Mouse (Mus musculus) WW6 (cell line): ENCODE measurements around the gene Slc22a17.

Source experiments
- DNase-seq: peaks from one replicate; pipeline ENCODE4 v3.0.0-alpha.2; 2013; ENCODE audit warnings: low read depth, low spot score

Slc22a17 gene

DNA sequence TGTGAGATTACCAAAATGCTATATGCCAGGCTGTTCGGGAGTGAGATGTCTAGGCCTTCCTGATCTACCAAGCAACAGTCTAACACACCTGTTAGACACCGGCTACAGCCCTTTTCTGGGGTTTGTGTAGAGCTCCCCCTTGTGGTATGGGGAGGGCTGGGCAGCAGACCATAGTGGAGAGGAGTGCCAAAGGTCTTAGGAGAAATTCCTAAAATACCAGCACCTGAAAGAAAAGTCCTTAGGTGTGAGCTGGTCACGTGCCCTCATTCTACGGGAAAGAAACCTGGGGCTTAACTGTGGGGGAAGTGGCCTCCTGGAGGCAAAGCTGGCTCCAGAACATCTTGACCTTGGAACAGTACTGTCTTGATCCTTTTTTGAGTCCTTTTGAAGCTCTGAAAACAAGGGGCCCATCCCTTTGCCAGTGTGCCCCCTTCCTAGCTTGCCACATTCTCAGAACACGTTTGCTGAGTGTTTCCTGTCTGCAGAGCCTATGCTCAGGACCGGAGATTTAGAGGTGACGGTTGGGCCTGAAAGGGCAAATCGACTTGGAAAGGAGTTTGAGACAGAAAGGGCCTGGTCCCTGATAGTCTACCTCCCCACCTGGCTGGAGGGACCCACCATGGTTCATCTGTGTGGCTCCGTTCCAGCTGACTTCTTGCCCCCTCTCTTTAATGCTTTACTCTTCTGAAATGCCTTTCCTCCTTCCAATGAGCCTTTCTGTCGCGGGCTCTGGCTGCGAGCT, 26.7 kb upstream of the Slc22a17 start:
- no peak for DNase-seq

DNA sequence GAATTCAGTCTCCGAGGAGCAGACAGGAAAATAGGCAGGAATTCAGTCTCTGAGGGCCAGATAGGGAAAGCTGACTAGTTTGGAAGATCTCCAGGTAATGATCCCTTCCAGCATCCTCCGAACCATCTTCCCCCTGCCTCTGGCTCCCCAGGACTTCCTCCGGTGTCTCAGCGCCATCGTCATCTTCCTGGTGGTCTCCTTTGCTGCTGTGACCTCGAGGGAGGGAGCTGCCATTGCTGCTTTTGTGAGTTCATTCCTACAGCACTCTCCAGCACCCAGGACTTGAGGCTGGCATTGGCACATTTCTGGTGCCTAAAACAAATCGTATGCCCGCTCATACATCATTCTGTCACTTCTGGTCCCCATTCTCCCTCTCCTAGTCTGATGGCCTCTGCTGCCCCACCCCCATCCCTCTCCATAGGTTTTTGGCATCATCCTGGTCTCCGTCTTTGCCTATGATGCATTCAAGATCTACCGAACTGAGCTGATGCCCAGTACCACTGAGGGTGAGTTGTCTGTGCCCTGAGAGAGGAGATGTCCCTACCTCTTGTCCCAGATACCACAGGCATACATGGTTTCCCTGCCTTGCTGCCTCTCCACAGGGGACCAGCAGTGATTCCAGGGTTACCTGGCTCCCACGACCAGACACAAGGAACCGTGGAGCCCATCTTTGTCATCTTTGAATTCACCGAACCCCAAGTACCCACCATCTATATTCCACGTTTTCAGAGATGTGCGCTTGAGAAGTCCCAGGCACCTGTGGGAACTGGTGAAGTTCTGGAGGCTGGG, 25.7 kb upstream of the Slc22a17 start:
- DNase-seq: no peak

DNA sequence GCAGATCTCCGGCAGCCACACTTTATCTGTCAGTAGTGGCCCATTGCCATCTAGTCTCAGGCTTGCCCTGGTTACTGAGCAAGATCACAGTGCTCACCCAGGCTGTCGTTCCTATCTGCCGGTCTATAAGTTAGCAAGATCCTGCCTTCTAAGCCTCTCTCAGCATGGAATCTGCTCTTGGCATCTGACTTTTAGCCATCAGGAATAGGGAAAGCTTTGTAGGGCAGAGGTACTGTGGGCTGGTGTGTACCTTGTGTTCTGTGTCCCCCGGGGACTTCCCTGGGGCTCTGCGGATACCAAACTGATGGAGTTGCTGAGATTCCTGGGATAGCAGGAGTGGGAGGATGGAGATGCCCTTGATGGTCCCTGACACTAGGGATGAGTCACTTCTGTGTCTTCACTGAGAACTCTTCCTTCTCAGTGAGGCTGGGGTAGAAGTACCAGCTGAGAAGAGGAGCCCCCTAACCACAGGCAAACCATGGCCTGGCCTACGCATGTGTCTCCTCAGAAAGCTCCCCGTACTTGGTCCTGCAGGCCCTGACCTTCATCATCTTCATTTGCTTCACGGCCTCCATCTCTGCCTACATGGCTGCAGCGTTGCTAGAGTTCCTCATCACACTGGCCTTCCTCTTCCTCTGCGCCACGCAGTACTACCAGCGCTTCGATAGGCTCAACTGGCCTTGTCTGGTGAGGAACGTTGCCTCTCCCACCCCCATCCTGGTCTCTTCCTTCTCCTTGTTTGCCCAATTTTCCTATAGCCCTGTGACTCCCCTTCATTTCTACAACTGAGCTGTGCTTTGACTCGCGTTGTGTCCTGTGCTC, 24.6 kb upstream of the Slc22a17 start:
- DNase-seq: no peak

DNA sequence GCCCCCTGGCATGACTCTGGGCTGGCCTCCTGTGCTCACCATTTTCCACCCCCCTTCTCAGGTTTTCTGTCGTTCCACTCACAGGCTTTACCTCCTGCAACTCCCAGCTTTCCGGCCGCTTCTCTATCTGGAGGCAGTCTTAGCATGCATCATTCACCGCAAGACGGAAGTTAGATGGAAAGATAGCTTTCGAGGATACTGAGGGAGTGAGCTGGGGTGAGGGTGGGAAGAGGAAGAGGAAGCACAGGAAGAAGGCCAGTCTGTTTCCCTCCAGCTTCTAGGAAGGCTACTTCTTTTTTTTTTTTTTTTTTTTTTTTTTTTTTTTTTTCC, 23.9 kb upstream of the Slc22a17 start:
- no peak for DNase-seq

DNA sequence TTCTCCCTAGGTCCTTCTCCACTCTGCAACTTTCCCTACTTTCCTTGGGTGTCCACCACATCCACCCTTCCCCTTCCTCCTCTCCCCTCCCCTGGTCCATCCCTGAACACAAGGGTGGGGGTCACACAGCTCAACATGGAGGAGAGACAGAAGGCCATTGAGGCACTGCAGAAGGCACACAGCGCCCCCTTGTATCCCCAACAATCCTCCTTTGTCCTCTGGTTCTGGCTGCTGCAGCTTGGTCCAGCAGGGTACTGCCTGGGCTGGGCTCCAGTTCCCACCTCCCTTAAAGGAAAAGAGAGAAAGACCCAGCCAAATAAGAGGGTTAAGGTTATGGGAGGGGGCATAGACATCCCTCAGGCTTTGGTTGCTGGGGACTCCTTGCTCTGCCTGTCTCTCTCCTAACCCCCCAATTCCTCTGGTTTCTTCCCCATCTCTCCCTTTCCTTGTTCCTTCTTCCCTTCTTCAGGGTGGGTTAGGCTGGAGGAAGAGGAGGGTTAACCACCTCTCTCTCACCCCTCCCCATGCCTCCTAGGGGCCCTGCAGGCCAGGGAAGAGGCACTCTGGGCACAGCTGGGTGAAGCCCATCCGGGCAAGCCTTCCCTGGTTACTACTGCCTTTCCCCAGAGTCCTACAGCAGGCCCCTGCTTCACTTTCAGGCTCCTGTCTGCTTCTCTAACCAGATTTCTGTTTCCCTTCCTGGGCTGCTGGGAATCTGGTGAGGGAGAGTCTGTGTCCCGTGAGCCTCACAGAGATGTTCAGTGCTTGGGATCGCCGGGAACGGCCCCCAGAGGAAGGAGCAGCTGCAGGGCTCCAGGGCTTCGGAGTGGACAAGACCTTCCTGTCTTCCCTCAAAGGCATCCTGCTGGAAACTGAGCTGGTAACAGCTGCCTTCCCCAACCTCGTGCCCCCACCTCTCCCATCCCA, 23.2 kb upstream of the Slc22a17 start, which contains the start of gene Cmtm5:
TSS of gene Cmtm5 (plus strand) at position 358 of the 927 bp plus-strand sequence.
- no peak for DNase-seq

DNA sequence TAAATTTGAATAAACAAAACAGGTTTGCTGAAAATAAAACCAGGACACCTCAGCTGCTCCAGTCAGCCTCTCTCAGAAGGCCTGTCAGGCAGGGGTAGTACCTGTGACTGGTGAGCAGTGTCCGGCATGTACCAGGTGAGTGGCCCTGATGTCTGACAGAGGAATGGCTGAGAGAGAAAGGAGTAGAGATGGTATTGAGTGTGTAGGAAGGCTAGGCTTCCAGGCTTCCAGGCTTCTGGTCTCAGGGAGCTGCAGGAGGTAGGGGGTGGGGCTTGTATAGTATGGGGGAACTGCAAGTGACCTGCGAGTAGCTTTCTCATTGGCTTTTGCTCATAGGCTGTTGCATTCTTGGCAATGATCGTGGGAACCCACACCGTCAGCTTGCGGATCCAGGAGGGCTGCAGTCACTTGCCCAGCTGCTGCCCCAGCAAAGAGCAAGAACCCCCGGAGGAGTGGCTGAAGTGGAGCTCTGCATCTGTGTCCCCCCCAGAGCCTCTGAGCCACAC, 19.8 kb upstream of the Slc22a17 start, which contains the start of gene Il25:
TSS of gene Il25 (plus strand) at position 51 of the 506 bp plus-strand sequence.
- no peak for DNase-seq

DNA sequence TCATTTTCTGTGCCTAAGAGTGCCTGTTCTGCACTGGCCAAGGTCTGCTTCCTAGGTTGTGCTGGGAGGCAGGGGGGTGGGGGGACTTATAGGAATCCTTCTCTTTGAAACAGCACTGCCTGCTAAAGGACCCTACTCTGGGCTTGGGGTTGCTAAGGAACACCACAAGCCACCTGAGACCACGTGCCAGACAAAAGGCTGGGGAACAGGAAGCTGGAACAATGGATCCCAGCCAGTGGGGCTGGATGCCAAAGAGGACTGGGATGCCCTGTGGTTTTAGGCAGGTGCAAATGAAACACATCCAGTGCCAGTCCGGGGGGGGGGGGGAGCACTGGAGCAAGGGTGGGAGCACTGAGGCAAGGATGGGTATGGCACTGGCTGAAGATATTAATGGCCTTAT, 17.5 kb upstream of the Slc22a17 start:
- DNase-seq: no peak

DNA sequence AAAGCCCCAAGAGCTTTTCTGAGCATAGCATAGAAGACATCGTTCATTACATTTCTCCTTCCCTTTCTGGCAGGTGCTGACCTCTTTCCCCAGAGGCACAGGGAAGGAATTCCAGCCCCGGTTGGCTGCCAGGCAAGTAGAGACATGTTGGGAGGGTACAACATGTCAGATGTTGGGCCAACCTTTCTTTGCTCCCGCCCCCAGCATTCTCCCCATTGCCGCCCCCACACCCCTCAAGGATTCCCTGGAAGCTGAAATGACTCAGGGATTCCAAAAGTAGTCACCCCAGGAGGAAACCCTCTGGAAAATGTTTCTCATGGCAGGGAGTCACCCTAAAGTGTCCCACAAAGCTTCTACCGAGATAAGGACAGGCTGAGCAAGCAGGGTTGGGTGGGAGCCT, 16.9 kb upstream of the Slc22a17 start:
- no peak for DNase-seq

DNA sequence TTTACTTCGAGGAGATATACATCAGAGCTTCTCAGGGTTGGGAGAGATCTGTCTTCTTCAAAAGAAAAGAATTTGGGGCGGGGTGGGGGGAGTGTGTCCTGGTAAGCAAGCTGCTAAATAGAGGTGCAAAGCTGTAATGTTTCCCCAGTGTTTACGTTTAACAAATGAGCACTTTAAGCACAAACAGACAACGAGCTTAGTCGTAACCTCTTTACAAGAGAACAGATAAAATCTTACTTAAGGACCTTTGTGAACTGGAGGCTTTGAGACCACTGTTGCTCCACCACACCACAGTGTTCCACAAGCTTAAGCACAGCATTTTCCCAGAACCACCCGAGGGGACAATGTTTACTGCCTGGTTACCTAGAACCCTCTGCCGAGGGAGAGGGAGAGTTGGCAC, 14.4 kb upstream of the Slc22a17 start:
- DNase-seq: no peak

DNA sequence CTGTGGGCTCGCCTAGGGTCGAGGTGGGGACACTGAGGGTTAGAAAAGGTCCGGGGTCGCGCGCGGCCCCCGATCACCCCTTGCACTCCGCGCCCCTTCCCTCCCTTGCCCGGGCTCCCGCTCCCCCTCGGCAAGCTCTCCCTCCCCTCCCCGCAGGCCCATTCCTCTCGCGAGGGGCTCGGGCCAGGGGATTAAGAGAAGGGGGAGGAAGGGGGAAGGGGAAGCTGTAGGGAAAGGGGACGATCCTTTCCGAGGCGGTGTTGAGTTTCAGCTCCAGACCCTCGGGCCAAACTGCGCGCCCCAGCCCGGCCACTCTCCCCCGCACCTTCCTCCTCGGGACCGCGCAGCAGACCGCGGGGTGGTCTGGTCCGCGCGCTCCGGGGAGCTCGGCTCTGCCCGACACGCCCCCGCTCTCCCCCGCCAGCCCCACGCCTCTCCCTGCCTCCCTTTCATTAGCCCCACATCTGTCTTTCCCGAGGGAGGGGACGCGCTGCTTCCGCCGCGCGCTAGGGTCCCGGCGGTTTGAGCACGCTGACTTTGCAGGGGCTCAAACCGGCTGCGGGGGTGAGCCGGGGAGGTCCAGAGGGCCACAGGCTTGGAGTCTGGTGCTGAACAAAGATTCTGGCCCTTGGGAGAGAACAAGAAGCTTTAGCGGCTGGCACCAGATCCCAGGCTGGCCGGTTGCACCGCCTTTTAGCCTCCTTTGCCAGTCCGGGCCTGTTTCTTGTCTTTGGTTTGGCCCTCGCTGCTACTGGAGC, 13.6 kb upstream of the Slc22a17 start:
- no peak for DNase-seq

DNA sequence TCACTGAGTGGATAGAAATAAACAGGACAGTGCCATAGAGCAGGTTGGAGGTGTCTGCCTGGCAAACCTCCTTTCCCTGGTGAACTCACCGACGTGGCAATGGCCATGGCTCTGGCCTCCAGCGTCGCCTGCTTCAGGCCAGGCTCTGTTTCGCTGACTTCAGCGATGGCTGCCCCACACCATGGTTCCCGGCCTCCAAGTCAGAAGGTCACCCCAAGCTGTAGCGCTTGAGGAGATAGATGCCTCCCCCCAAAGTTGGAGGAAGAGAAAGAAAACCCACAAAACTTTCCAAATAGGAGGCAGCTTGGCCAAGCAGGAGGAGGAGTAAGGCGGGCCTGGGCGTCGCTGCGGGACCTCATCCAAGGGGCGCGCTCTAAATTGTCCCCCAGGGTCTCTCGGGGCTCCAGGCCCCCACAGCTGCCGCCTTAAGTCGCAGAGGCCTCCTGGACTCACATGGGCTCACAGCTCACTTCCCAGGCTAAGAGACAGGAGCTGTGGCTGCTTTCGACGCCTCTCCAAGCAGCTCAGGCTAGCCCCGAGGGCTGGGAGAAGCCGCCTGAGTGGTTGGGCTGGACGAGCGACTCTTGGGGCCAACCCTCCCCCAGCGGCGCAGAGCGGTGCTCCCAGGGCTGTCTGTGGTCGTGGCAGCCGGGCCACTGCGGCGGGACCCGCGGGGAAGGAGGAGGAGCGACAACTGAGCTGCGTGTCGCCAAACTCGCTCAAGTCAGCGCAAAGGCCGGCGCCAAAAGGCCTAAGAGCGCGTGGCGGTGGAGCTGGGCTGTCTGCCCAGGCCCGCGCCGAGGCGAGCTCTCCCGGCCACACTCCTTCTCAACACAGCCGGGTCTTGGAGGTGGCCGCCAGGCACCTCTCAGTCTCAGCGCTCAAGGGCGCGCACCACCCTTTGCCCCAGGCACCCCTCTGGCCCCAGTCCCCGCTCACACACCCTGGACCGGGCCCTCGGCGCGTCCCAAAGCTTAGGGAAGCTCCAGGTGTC, 12.7 kb upstream of the Slc22a17 start, which contains the start of gene Efs:
TSS of gene Efs (minus strand) at position 778 of the 994 bp plus-strand sequence.
- DNase-seq: no peak

DNA sequence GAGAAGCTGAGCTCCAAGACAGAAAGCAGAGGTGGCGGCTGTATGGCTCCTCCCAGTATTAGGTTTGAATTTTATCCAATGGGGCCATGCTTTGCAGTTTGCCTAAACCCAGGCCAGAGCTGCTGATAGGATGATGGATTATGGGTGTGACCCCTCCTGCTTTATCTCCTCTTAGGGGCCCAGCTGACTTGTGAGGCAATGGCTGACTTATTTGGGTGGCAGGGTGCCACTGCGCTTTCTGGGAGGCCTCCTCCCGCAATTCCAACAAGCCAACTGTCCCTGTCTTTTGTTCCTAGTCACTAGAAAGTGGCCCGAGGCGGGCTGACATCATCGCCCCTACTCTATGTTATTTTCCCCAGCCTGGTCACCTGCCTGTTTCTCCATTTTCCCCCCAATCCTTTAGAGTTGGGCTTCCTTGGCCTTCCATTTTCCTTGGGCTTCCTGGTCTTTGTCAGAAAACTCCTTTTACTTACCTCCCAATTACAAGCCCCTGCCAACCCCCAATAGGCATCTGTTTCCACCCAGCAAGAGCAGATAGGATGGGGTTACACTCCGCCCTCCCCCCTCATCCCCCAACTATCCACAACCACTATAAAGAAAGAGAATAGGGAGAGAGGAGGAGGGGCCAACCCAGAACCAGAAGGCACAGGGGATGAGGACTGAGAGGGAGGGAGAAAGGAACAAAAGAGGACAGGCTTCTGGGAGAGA, 11.9 kb upstream of the Slc22a17 start:
- DNase-seq: no peak

DNA sequence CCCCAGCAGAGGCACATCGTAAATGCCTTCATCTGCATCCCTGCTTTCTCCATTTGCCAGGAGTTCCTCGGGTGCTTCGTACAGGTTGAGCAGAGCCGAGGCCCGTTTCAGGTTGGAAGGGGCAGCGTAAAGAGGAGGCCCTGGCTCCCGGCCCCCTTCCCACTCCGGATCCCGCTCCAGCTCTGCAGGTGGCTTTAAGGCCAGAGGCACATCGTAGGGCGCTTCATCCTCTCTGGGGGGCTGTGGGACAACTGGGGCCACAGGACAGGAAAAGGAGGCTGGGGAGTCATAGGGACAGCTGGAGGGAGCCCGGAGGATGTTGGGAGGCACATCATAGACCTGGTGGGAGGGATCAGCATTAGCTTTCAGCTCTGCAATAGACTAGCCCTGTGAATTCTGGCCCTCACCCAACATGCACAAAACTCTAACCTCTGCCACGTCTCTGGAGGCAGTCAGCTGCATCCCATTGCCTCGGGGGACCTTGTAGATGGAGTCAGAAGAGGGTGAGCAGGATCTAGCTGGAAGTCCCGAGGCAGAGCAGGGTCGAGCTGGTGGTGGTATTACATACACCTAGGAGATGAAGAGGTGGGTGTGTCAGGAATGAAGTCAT, 7.2 kb upstream of the Slc22a17 start:
- no peak for DNase-seq

DNA sequence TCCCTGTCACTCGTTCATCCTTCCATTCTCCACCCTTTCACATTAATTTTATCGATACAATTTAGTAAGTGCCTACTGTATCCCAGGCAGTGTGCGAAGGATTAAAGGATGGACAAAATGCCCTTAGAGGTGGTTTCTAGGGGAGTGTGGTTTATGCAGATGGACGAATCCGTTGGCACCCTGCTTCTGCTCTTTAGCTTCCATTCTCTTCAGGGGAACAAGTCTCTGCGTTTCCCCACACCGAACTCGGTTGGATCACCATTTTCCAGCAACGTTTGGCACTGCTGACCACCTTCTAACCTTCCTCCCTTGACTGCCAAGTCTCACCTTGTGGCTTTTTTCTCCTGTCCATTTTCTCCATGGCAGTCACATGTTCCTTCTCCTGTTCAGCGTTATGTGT, 411 bp upstream of the Slc22a17 start:
- DNase-seq: no peak

DNA sequence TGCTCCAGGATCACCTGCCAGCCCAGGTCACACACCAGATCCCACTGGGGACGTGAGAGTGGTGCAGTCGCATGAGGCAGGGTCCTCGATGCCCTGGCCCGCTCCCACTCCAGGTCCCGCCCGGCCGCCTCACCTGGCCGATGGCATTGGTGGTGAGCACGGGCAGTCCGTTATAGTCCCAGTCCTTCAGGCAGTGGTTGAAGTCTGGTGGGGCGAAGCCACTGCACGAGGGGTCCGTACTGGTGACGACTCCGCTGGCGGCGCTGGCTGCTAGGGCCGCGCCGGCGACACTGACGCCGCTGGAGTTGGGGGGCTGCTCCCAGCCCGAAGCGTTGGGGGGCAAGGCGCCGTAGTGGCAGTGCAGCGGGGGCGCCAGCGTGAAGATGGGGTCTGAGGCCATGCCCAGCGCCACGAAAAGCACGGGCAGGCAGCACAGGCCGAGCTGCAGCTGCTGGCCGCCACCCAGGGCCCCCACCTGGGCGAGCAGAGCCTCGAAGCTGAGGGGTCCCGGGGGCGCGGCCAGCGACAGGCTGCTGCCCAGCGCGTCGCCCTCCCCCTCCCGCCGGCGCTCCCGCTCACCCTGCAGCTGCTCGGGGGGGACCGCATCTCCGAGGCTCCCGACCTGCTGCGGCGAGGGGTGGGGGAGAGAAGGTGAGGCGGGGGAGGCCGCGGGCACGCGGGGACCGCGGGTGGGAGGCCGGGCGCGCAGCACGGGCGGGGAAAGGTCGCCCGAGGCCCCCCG, 652 bp downstream of the Slc22a17 start:
- DNase-seq: no peak

DNA sequence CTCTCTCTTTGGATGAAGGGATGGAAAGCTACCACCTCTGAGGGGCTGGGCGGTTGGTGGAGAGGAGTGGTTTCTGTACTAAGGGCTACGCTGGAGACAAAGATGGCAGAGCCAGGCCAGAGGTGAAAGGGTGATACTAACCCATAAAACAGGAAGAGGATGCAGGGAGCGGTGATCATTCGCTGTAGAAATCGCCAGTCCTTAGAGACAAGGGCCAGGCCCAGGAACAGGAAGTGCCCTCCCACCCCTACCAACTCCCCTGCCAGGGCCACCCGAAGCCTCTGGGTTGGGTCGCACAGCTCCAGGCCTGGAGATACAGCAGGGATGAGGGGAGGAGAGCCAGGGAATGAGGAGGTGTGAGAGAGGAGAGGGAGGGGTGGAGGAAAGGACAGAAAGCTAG, 4.2 kb downstream of the Slc22a17 start:
- no peak for DNase-seq

DNA sequence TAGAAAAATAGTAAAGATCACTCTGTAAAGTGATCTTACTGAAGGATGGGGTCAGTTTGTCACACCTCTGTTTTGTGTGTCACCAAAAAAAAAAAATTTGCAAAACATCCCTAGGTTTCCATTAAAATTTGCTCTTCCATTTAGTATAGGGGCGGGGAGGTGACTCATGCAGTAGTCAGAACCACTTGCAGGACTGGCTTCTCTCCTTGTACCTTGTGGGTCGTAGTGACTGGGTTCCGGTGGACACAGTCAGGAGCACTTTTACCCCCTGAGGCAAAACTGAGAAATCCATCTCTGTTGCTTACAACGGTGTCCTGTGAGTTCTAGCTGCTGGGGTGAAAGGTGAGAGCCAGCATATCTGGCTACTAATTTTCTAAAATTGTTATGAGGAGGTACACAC, 9.3 kb downstream of the Slc22a17 start:
- DNase-seq: no peak
